Mouse (Mus musculus): ENCODE data around the gene Mtif3. TPM values are rescaled to one million over a fixed set of nuclear protein-coding genes. Genes with fewer than 3 reads are reported as not detected.
"Not testable (repeated sequence)": the region's sequence is repeated elsewhere in the genome, so short reads cannot be mapped to it uniquely, and the experiment has no call there.

Gene Mtif3
- polyA plus RNA-seq, 1 experiment from 2014 or later = 12.5 TPM

DNA sequence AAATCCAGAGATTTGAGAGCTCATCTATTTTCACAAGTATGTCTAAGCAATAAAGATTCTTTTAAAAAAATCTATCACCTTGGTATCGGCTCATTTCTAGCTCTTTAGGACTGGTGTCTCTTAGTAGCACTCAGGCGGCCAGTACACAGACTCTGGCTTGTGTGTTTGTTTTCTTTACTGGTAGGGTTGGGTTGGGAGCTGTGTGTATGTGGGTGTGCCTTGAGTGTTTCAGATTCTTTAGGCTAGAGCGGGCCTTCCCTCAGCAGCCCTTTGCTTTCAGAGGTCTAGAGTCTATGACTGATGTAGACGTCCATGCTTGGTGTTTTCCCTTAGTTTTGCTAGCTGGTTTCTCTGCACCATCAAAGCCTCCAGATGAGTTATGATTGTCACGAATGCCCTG lies 40.1 kb downstream of the Mtif3 start:
- WGBS (ENCODE audit: insufficient replicate concordance) = 69% methylated on average over 5 of the region's 5 CpGs
- Histone ChIP-seq H3K9ac (replicated peaks) (no peak overlapping the region), H3K4me1 (ENCODE audit: insufficient read depth) (peaks cover 5% of the 10 kb centered on the region; the same call in 1 of the 2 replicates), H3K27me3 (ENCODE audit: insufficient read depth, low read length) (no peaks in the 10 kb centered on the region), H3K9me3 (ENCODE audit: low read length) (no peaks in the 10 kb centered on the region), H3K27ac (ENCODE audit: low read depth) (no peak overlapping the region), H3K4me3 (ENCODE audit: low read depth, low read length) (no peak overlapping the region), H3K4me2 (ENCODE audit: low read depth, low read length) (no peak overlapping the region), H3K36me3 (replicated peaks; ENCODE audit: insufficient read depth, low read length) (no peaks in the 10 kb centered on the region)
- no peak for ATAC-seq
- no peak for DNase-seq
- TF ChIP-seq CTCF (IDR thresholded peaks at IDR 0.05; ENCODE audit: low read depth) = no peak
- no peak for TF ChIP-seq EP300 (IDR thresholded peaks at IDR 0.05; ENCODE audit: low read depth)

DNA sequence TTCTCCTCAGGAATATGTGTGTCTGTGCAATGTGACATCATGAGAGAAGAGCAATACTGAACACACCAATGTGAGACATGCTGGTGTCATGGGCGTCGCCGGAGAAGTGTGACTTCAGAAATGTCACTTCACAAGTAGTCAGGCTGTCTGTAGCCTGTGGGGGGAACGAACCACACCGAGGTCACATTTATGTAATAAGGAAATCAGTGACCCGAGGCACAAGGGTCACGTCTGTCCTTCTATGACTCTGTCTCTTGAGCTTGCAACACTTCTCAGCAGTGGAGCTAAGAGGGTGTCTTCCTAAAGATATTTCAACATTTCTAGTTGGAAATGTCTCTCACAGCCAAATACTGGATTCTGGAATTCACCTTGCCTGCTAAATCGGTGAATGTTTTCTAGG lies 42.4 kb downstream of the Mtif3 start:
- 42% methylated on average over 8 of the region's 8 CpGs for WGBS (ENCODE audit: insufficient replicate concordance)
- Histone ChIP-seq H3K4me2 (ENCODE audit: low read depth, low read length) (no peak overlapping the region), H3K9me3 (ENCODE audit: low read length) (no peaks in the 10 kb centered on the region), H3K4me3 (ENCODE audit: low read depth, low read length) (no peak overlapping the region), H3K9ac (replicated peaks) (no peak overlapping the region), H3K4me1 (ENCODE audit: insufficient read depth) (peaks cover 5% of the 10 kb centered on the region; the same call in 1 of the 2 replicates), H3K27ac (ENCODE audit: low read depth) (no peak overlapping the region), H3K27me3 (ENCODE audit: insufficient read depth, low read length) (no peaks in the 10 kb centered on the region), H3K36me3 (replicated peaks; ENCODE audit: insufficient read depth, low read length) (no peaks in the 10 kb centered on the region)
- TF ChIP-seq EP300 (IDR thresholded peaks at IDR 0.05; ENCODE audit: low read depth) = no peak
- TF ChIP-seq CTCF (IDR thresholded peaks at IDR 0.05; ENCODE audit: low read depth) = no peak
- no peak for DNase-seq
- no peak for ATAC-seq

DNA sequence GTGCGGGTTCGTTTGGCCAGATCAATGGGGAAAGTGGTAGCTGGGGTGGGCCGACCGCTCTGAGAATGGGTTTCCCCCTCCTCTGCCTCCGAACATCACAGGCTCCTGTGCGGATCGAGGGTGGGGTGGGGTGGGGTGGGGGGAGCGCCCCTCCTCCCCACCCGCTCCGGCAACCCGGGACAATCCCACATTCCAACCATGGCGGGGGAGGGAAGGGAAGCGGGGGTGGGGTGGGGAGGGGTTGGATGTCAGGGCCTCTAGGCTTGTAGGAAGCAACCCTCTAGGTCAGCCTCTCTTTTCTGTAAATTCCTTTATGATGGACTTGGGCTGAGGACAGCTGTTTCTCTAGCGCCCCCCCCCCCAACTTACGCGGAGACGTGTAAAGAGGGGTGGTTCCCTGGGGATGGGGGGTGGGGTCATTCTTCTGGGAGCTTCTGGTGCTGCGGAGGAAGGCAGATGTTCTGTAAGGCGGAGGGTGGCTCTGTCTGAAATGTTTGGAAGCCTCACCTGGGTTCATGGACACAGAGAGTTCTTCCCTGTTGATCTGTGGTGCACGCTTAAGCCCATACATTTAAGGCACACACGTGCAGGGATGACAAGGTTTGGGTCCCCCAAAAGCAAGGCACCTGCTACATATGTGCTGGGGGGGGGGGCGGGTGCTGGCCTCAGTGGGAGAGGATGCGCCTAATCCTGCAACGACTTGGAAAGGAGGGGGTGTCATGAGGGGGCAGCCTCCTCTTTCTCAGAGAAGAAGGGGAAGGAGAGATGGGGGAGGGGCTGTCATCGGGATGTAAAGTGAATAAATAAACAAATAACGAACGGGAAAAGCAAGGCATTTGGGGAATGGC lies 43.1 kb downstream of the Mtif3 start:
- H3K9ac ChIP-seq (replicated peaks) = no peak overlapping the region
- H3K36me3 ChIP-seq (replicated peaks; ENCODE audit: insufficient read depth, low read length) = no peaks in the 10 kb centered on the region
- H3K27ac ChIP-seq (ENCODE audit: low read depth) = no peak overlapping the region
- no peaks in the 10 kb centered on the region for H3K27me3 ChIP-seq (ENCODE audit: insufficient read depth, low read length)
- ATAC-seq (no peak), DNase-seq (no peak)
- 0 out of 2 replicates have a peak overlapping the region, but pooled peaks have one; percentile 15 for H3K4me3 ChIP-seq (ENCODE audit: low read depth, low read length)
- TF ChIP-seq EP300 (IDR thresholded peaks at IDR 0.05; ENCODE audit: low read depth) (no peak), CTCF (IDR thresholded peaks at IDR 0.05; ENCODE audit: low read depth) (no peak)
- peaks cover 5% of the 10 kb centered on the region; the same call in 1 of the 2 replicates for H3K4me1 ChIP-seq (ENCODE audit: insufficient read depth)
- H3K4me2 ChIP-seq (ENCODE audit: low read depth, low read length) = peak overlapping the region; percentile 56
- 11% methylated on average over 21 of the region's 27 CpGs for WGBS (ENCODE audit: insufficient replicate concordance)
- H3K9me3 ChIP-seq (ENCODE audit: low read length) = no peaks in the 10 kb centered on the region

DNA sequence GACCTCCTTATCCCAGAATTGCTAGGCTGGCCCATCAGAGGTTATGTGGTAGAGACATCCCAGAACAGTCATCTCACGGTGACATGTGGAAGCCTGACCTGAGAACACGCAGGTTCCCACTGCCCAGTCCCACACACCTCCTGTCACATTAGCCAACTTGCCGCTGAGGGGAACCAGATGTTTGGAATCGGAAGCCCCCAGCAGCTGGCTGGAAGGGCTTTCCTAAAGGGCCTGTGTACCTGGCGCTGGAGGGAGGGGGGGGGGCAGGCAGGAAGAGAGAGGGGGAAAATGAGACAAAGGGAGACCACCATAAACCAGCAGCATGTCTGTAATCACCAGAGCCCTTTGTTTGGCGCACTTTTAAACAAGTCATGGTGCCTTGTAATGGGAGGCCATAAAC lies 43.7 kb downstream of the Mtif3 start:
- H3K27me3 ChIP-seq (ENCODE audit: insufficient read depth, low read length) = no peaks in the 10 kb centered on the region
- DNase-seq (no peak), ATAC-seq (no peak)
- TF ChIP-seq CTCF (IDR thresholded peaks at IDR 0.05; ENCODE audit: low read depth) = no peak
- TF ChIP-seq EP300 (IDR thresholded peaks at IDR 0.05; ENCODE audit: low read depth) = no peak
- no peak overlapping the region for H3K9ac ChIP-seq (replicated peaks)
- no peaks in the 10 kb centered on the region for H3K36me3 ChIP-seq (replicated peaks; ENCODE audit: insufficient read depth, low read length)
- peaks cover 5% of the 10 kb centered on the region; the same call in 1 of the 2 replicates for H3K4me1 ChIP-seq (ENCODE audit: insufficient read depth)
- H3K27ac ChIP-seq (ENCODE audit: low read depth) = no peak overlapping the region
- H3K4me3 ChIP-seq (ENCODE audit: low read depth, low read length) = no peak overlapping the region
- no peaks in the 10 kb centered on the region for H3K9me3 ChIP-seq (ENCODE audit: low read length)
- H3K4me2 ChIP-seq (ENCODE audit: low read depth, low read length) = peak overlapping the region; percentile 56; the same call in 1 of the 2 replicates
- WGBS (ENCODE audit: insufficient replicate concordance) = 45% methylated on average over 6 of the region's 6 CpGs

DNA sequence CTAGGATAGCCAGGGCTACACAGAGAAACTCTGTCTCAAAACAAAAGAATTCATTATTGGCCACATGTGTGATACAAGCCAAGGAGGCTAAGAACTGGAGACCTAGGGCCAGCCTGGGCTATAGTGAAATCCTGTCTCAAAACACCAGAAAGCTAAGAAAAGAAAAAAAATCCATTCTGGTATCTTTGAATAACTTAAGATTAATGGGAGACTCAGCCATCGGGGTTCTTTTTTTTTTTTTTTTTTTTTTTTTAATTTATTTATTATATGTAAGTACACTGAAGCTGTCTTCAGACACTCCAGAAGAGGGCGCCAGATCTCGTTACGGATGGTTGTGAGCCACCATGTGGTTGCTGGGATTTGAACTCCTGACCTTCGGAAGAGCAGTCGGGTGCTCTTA lies 46.2 kb downstream of the Mtif3 start:
- not testable (repeated sequence) for H3K9ac ChIP-seq (replicated peaks); H3K9me3 ChIP-seq (ENCODE audit: low read length); DNase-seq; H3K4me2 ChIP-seq (ENCODE audit: low read depth, low read length); H3K27ac ChIP-seq (ENCODE audit: low read depth); H3K36me3 ChIP-seq (replicated peaks; ENCODE audit: insufficient read depth, low read length); H3K4me3 ChIP-seq (ENCODE audit: low read depth, low read length); H3K4me1 ChIP-seq (ENCODE audit: insufficient read depth); H3K27me3 ChIP-seq (ENCODE audit: insufficient read depth, low read length); ATAC-seq
- WGBS (ENCODE audit: insufficient replicate concordance) = 82% methylated on average over 3 of the region's 6 CpGs

DNA sequence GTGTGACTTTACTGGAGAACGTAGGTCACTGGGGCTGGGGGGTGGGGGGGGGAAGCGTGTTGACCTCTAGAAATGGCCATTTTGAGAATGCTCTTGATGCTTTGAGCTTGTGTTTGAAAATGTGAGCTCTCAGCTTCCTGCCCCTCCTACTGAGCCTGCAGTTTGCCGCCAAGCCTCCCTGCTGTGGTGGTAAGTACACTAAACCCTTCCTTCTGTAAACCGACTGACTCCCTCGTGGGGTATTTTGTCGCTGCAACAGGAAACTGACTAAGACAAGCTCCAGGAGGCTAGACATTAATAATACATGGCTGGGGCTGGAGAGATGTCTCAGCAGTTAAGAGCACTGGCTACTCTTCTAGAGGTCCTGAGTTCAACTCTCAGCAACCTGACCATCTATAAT lies 46.8 kb downstream of the Mtif3 start:
- H3K4me1 ChIP-seq (ENCODE audit: insufficient read depth) = peaks cover 10% of the 10 kb centered on the region
- 29% methylated on average over 6 of the region's 6 CpGs for whole genome bisulfite sequencing (ENCODE audit: insufficient replicate concordance)
- TF ChIP-seq CTCF (IDR thresholded peaks at IDR 0.05; ENCODE audit: low read depth) (no peak), EP300 (IDR thresholded peaks at IDR 0.05; ENCODE audit: low read depth) (no peak)
- no peak overlapping the region for H3K4me3 ChIP-seq (ENCODE audit: low read depth, low read length)
- no peaks in the 10 kb centered on the region for H3K9me3 ChIP-seq (ENCODE audit: low read length)
- no peak overlapping the region for H3K4me2 ChIP-seq (ENCODE audit: low read depth, low read length)
- no peak overlapping the region for H3K9ac ChIP-seq (replicated peaks)
- ATAC-seq (no peak), DNase-seq (no peak)
- H3K36me3 ChIP-seq (replicated peaks; ENCODE audit: insufficient read depth, low read length) = no peaks in the 10 kb centered on the region
- no peaks in the 10 kb centered on the region for H3K27me3 ChIP-seq (ENCODE audit: insufficient read depth, low read length)
- no peak overlapping the region for H3K27ac ChIP-seq (ENCODE audit: low read depth)
